Comparison of ENCODE assay signal across 8 mouse cellular contexts in genomic region chr8:106935899-106936477, GRCm38 (mm10). TPM values are rescaled to one million over a fixed set of nuclear protein-coding genes. Genes with fewer than 3 reads are reported as not detected.
DNase-seq lines count a peak whose midpoint lies in the region; ATAC-seq and TF ChIP-seq lines count a peak whose summit lies in the region.

No protein-coding gene starts in this region.

- H3K27ac ChIP-seq in forebrain, postnatal 0 days (ENCODE audit: low read depth, low read length), result peak overlapping the region; percentile 72
- peak overlapping the region; percentile 90 for H3K27ac ChIP-seq in hindbrain, embryonic 16.5 days (ENCODE audit: low read depth, low read length)

- H3K9me3 ChIP-seq in forebrain, postnatal 0 days (ENCODE audit: low read length), result no peaks in the 10 kb centered on the region
- no peaks in the 10 kb centered on the region for H3K9me3 ChIP-seq in hindbrain, embryonic 16.5 days (ENCODE audit: control insufficient read depth, low read length)

- peaks cover 20% of the 10 kb centered on the region for H3K27me3 ChIP-seq in forebrain, postnatal 0 days (ENCODE audit: insufficient read depth, low read length)
- H3K27me3 ChIP-seq in hindbrain, embryonic 16.5 days (replicated peaks; ENCODE audit: control insufficient read depth, insufficient read depth, low read length), result peaks cover 4% of the 10 kb centered on the region

- intact Hi-C loops in left cerebral cortex, postnatal 4 days (cut with DNase I), result loop anchor here (5.0 kb wide), 1 partner anchor 46 kb away; no protein-coding TSS in a partner anchor

- TF ChIP-seq CTCF in forebrain, postnatal 0 days (IDR thresholded peaks at IDR 0.05; ENCODE audit: low read depth), result no peak; the same call in 1 of the 2 replicates

- WGBS in forebrain, postnatal 0 days, result under 1% methylated on average over 62 of the region's 76 CpGs
- under 1% methylated on average over 75 of the region's 76 CpGs for WGBS in hindbrain, embryonic 16.5 days

- peak overlapping the region; percentile 78 for H3K4me3 ChIP-seq in forebrain, postnatal 0 days (ENCODE audit: low read depth, low read length)
- H3K4me3 ChIP-seq in hindbrain, embryonic 16.5 days (ENCODE audit: low read length), result peak overlapping the region; percentile 90

- peak overlapping the region; percentile 71 for H3K4me2 ChIP-seq in forebrain, postnatal 0 days (ENCODE audit: low read depth)
- H3K4me2 ChIP-seq in hindbrain, embryonic 16.5 days (ENCODE audit: low read length), result peak overlapping the region; percentile 92

- peak; percentile 69 for DNase-seq in Muller cell, postnatal 12 days (ENCODE audit: inconsistent ontology term)
- peak; percentile 53 for DNase-seq in cerebellum, adult 11 months
- DNase-seq in forebrain, postnatal 0 days, result no peak
- DNase-seq in left cerebral cortex, postnatal 4 days, result peak; percentile 47
- DNase-seq in right cerebral cortex, postnatal 25 days, result peak; percentile 63
- peak; percentile 53 to 63 for DNase-seq in urinary bladder, postnatal 4 days (ENCODE audit: low spot score in 2 of 2)

- no peaks in the 10 kb centered on the region for H3K36me3 ChIP-seq in forebrain, postnatal 0 days (ENCODE audit: insufficient read depth)
- no peaks in the 10 kb centered on the region for H3K36me3 ChIP-seq in hindbrain, embryonic 16.5 days (ENCODE audit: control insufficient read depth, insufficient read depth, low read length)

- peak; percentile 66 for ATAC-seq in forebrain, postnatal 0 days
- ATAC-seq in hindbrain, embryonic 16.5 days, result peak; percentile 68
- peak; percentile 3; the same call in 1 of the 2 replicates for ATAC-seq in megakaryocyte progenitor cell, adult 5-6 weeks (replicated peaks; ENCODE audit: poor library complexity)

- H3K9ac ChIP-seq in forebrain, postnatal 0 days, result peak overlapping the region; percentile 74
- H3K9ac ChIP-seq in hindbrain, embryonic 16.5 days (ENCODE audit: low read depth, low read length), result peak overlapping the region; percentile 90

- 0 out of 2 replicates have a peak, but pooled peaks cover 3% of the 10 kb centered on the region for H3K4me1 ChIP-seq in forebrain, postnatal 0 days (ENCODE audit: insufficient read depth)
- H3K4me1 ChIP-seq in hindbrain, embryonic 16.5 days (ENCODE audit: control insufficient read depth, insufficient read depth, low read depth, low read length), result peaks cover 18% of the 10 kb centered on the region

RNA-seq across cellular contexts. Expression of gene Sntb2, which starts 0.4 kb away (rescaled TPM):
- total RNA-seq in forebrain, postnatal 0 days (2014; rRNA removed), result 6.1 and 6.9 TPM in 2 replicates
- 1.7 and 3.0 TPM in 2 replicates for polyA plus RNA-seq in forebrain, postnatal 0 days (2015; fragmentation: Nextera tagmentation; extraction: Ambion mirVana)
- polyA plus RNA-seq in hindbrain, embryonic 16.5 days (2015; fragmentation: Nextera tagmentation; extraction: Ambion mirVana), result 4.7 and 4.9 TPM in 2 replicates
- 1 to 10 TPM; 6.3 to 6.5 TPM for total RNA-seq in left cerebral cortex, postnatal 4 days (2021)
- 4.3 and 5.0 TPM in 2 replicates for total RNA-seq in megakaryocyte progenitor cell, adult 5-6 weeks (2015)
- 6.9 and 7.9 TPM in 2 replicates for total RNA-seq in megakaryocyte progenitor cell, adult 5-6 weeks (2017)

RNA-seq across cellular contexts. Expression of gene Utp4, which starts 42.6 kb away (rescaled TPM):
- 22.2 and 23.2 TPM in 2 replicates for total RNA-seq in forebrain, postnatal 0 days (2014; rRNA removed)
- polyA plus RNA-seq in forebrain, postnatal 0 days (2015; fragmentation: Nextera tagmentation; extraction: Ambion mirVana), result 26.9 and 30.4 TPM in 2 replicates
- polyA plus RNA-seq in hindbrain, embryonic 16.5 days (2015; fragmentation: Nextera tagmentation; extraction: Ambion mirVana), result 42.2 and 44.6 TPM in 2 replicates
- total RNA-seq in left cerebral cortex, postnatal 4 days (2021), result 10 to 100 TPM; 30.0 to 30.2 TPM
- total RNA-seq in megakaryocyte progenitor cell, adult 5-6 weeks (2015), result 66.8 and 76.6 TPM in 2 replicates
- total RNA-seq in megakaryocyte progenitor cell, adult 5-6 weeks (2017), result 47.4 and 53.2 TPM in 2 replicates

Comparison
In these comparisons a context has a peak if more than half of its experiments do, and no peak if none do; other contexts are left out.
1. ATAC-seq: peak in every context shown above with its lines; median percentile 68 in hindbrain, embryonic 16.5 days; 66 in forebrain, postnatal 0 days; 3 in megakaryocyte progenitor cell, adult 5-6 weeks.